Mouse (Mus musculus) cerebellum, adult 11 months (tissue): ENCODE results near the gene Cpne2.

ENCODE experiments used
- DNase-seq: peaks from one replicate; pipeline ENCODE4 v3.0.0; 2022

Cpne2 gene

GRCm38 (mm10) chr8:94540025-94540424 is 7.2 kb downstream of the Cpne2 start:
- no peak for DNase-seq

DNA sequence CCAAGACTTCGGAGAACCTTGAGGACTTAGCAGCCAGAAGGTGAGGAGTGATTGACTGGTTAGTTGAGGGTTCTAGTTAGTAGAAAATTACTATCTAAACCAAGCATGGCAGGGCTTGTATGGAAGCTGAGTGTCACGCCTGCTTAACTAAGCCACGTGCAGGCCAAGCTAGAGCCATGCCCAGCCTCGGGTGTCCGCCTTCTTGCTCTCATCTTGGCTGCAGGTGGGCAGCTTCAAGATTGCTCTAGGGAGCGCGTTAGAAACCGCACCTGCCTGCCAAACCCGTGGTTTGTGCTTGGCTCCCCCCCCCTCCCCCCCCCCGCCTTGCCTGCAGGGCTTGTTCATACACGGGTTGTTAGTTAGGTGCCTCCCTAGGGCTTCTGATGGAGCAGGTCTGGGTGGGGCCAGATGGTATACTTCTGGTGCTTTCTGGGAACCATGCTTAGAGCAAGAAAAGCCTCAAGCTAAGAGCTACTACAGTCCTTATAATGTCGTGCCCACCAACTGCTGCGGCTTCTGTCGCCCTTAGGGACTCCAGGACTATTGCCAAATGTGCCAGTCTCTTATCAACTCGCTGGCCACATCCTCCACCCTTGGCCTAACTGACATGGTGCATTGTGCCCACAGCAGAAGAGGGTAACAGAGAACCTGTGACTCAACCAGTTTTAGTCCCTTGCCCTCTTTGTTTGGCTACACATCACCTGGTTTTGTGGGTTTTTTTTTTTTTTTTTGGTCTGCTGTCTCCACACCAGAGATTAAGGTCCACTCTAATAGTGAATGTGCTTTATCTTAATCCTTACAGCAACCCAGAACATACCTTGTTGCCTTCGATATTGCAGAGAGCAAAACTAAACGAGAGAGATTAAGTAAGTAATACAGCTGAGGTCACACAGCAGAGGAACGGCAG is 8.4 kb downstream of the Cpne2 start:
- DNase-seq, result no peak

GRCm38 (mm10) chr8:94543981-94544380 is 11.2 kb downstream of the Cpne2 start:
- DNase-seq, result no peak

DNA sequence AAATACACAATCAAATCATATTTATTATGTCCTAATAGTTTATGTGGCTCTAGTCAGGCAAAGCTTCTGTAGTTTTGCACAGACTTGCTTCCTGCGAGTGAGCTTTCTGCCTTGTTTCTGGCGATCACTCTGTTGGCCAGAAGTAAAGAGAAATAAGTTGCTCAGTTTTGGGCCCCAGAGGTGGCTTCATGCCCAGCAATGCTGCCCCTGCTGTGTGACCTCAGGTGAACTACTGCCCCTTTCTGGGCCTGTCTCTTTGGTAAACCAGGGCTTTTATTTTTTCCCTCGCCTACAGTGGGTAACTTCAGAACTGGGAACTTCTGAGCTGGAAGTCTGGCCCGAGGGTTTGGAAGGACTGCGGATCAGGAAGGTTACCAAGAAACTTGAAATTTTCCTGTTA is 16.3 kb downstream of the Cpne2 start:
- DNase-seq, result no peak

GRCm38 (mm10) chr8:94549482-94549881 is 16.7 kb downstream of the Cpne2 start:
- no peak for DNase-seq

DNA sequence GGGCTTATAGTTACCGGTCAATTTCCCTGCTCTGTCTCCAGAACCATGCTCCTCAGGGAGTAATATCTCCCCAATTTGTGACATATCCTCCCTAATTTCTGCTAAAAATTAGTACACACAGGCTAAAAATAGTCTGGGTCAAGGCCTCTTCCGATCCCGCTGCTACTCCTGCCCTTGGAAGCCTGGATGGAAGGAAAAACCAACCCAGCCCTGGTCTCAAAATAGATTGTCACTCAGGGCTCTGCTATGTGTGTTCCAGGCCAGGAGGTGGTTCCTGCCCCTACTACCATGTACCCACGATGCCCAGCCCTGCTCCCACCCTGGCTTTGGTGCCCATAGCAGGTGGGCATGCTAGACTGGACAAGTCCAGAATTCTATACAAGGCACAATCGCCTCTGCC is 17.2 kb downstream of the Cpne2 start:
- DNase-seq, result no peak

DNA sequence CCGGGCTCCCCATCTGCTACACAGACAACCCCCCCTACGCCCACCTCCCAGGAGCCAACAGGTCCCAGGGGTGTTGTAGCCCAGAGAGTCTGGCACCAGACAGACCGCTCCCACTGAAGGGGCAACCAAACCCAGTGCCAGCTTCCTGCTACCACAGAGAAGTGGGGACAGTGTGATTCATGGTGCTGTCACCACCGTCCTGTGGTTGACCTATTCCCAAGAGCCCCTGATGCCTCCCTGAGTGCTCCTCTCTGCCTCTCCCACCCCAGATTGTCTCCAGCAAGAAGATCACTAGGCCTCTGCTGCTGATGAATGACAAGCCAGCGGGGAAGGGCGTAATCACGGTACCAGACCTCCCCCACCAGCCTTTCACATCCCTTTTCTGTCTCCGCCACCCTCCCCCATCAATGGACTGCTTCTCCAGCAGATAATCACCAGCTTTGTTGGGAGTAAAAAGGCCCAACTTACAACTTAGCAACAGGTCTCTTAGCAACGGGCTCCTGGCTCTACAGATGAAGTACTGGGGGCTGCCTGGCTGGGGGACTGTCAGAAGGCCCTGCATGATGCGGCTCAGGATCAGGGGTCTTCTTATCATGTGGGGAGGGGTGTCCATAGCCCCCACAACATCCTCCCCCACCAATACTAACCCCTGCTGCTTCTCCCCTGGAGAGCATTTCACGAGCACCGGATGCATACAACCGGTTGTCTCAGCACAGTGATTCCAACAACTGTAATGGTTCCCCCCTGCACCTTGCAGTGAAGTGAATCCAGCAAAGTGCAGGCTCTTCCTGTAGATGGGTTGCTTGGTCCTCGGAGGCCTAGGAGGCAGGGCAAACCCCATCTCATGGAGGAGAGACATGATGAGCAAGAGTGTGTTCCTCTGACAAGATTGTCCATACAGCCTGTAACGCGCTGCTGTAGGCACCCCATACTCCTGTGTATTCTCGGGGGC is 19.0 kb downstream of the Cpne2 start:
- DNase-seq, result no peak

DNA sequence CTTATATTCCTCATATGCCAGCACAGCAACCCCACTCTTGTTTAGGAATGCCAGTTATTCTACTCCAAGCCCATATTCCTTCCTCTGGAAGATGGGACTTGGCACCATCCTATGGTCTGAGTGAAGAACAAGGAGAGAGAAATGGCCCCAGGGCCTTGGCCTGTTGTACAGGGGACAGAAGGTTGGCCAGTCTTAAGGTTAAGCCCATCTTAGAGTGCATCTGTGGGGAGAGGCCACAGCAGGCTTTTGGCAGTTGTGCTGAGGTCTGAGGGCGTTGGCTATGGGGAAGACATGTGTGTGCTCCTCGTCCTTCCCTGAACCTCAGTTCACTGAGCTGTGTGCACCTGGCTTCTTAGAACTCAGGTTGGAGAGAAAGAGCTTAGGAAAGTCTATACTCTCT is 19.9 kb downstream of the Cpne2 start:
- DNase-seq, result no peak

DNA sequence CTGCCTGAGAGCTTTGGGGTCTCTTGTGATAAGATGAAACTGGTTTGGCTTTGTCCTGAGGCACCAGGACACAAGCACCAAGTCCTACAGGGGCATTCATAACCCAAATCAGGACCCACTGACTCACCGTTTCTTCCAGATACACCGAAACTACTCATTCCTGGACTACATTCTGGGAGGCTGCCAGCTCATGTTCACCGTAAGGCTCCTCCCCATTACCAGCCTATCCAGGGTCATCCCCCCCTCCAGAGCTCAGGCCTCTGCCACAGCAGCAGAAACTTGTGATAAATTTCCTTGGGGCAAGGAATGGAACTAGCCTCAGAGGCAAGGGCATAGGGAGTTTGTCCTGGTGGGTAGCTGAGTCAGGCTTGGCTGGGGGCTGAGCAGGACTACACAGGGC is 24.5 kb downstream of the Cpne2 start:
- DNase-seq, result no peak

DNA sequence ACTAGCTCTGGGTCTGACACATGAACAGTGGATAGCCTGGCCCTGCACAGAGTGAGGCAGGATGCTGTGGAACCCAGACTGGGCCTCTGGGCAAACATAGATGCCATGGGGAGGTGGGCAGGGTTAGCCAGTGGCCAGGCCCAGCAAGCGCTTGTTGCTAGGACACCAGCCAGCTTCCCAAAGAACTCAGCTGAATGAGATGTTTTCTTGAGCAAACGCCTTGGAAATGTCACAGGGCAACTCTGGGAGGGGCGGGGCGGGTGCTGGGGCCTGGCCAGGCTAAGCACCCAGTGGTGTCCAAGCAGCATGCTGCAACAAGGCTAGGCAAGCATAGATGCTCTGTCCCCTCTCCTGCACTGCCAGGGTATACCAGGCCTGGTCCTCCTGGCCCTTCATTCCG is 28.5 kb downstream of the Cpne2 start:
- DNase-seq, result no peak

GRCm38 (mm10) chr8:94564421-94564820 is 31.6 kb downstream of the Cpne2 start:
- no peak for DNase-seq

DNA sequence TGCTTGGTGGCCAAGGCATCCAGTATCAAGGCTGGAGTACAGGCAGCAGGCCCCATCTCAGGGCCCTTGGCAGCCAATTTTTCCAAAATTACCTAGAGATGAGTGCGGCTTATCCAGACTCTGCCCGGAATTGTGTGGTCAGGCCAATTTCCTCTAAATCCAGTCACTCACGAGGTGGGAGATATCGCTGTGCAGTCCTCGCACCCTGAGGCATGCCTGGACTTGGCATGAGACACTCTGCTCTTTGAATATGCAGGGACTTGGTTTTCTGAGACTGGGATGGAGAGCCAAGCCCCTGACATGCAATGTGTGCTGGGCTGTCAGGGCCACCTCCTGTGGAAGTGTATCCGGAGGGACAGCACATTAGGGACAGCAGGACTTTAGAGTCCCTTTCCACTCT is 33.2 kb downstream of the Cpne2 start:
- DNase-seq, result no peak

- DNase-seq, result no peak
Measured at GRCm38 (mm10) chr8:94566446-94567158, 33.8 kb downstream of the Cpne2 start.

DNA sequence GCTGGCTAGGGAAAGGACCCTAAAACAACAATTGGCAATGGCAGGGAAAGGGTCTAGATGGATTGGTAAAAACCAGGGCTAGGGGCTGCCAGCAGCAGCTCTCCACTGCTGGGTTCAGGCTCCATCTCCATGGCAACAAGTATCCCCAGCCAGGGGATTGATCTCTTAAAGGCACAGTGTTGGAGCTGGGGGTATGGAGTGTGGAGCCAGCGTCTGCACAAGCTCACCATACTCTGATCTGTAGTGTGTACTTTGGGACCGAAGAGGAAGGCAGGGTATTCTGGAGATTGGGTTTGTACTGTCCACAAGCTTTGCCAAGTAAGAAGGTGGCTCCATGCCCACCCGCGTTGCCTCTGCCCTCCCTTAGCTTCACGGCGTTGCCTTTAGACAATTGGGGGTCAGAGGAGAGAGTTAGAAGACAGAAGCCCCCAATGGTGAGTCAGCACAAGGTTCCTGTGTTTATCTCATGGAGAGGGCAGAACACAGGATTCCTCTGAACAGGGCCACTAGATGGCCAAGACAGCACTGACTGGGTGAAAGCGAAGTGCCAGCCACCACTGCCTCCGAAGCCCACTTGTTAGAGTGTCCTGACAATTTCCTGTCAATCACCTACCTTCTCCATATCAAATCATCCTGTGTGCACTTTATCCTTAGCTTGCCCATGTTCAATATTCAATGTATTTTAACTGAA is 34.5 kb downstream of the Cpne2 start:
- DNase-seq, result no peak

DNA sequence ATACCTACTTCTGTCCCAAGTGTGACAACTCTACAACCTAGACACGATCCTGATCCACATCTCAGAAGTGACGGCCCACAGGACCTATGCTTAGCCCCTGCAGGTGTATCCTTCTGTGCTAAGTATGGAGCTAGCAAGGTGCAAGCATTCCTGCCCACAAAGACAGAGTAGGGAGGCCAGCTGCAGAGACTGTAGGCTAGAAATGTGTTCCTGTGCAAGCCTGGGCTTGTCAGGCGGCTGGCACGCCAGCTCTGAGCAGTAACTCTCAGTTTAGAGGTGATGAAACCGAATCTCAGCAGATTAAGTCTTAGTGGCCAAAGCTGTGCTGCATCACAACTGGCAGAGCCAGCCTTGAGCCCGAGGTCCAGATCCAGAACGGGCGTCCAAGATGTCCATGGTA is 35.3 kb downstream of the Cpne2 start:
- DNase-seq, result no peak

GRCm38 (mm10) chr8:94569419-94569818 is 36.6 kb downstream of the Cpne2 start:
- DNase-seq, result no peak

DNA sequence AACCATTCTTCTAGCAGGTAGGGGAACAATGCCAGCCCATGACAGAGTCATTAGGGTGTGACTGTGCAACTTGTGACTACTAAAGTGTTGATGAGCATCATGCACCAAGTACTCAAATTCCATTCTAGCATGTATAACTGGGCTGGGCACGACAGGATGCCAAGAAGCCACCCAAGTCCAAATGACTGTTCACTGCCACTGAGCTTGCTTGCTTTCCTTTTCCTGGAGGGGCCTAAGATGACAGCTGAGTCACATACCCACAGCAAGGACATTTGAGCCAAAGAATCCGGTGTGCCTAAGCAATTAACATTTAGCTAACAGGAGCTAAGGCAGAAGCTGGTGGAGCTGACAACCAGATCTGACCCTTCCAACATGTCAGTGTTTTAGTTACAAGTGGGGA is 39.1 kb downstream of the Cpne2 start:
- no peak for DNase-seq

DNA sequence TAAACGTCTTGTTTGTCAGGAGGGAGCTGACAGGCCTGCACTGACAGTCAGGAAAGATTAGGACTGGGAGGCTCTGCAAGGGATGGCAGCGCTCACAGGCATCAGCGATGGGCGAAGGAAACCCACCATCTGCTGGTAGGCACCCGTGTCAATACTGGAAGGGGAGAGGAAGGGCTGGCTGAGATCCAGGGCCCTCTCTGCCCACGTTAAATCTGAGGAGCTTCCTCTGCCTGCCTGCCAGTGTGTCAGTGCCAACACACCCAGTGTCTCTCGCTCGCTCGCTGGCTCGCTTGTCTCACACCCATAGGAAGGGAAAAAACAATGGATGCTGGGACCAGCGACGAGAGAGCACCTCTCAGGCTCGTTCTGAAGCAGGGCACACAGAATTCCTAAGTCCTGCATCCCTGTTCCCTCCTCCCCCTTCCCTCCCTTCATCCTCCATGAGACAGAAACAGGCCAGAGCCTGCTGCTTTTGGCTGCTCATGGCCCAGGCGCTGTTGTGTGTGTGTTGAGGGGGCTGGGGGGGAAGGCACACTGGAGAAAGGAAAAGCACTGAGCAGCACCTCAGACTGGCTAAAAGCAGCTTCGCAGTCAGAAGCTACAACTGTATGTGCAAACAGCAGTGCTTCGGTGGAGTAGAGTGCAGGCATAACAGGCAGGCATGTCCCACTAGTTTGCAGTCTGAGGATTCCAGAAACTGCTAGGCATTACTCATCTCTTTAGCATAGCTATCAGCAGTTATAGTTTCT is 41.5 kb downstream of the Cpne2 start:
- DNase-seq, result peak; percentile 50

DNA sequence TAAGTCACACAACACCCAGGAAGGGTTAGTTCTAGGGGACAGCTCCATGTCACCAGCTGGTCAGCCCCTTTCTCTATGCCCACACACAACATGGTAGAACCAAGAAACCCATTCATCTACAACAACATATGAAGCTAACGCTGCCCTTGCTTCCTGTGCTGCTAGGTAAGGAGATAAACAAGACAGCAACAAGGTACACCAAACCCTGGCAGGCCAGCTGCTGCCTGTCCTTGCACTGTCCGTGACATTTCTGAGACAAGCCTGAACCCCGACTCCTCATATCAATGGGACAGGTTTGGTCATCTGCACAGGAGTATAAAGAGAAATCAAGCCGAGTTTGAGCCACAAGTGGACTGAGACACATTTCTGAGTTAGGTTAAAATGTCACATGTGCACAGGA is 42.4 kb downstream of the Cpne2 start:
- no peak for DNase-seq

GRCm38 (mm10) chr8:94581820-94582483 is 49.2 kb downstream of the Cpne2 start:
- no peak for DNase-seq

GRCm38 (mm10) chr8:94582569-94582968 is 49.8 kb downstream of the Cpne2 start:
- no peak for DNase-seq
